Mouse (Mus musculus) stomach, embryonic 15.5 days (tissue): Measurements from ENCODE around the gene Parpbp. TPM values are rescaled to one million over a fixed set of nuclear protein-coding genes. Genes with fewer than 3 reads are reported as not detected.
A peak's percentile ranks its signal among the peaks of the same experiment; 100 is the strongest.

Experiments
- ATAC-seq: fragments of 200-750 bp; cut with Nextera tagmentation; 2 replicates; pipeline ENCODE4 v1.8.0; 2017; ENCODE audit warnings: low read depth, moderate number of reproducible peaks, moderate TSS enrichment; ENCODE audit not compliant: insufficient read depth, low FRiP score
- H3K27ac ChIP-seq: fragments of 300-500 bp; sonication (generic); 2 replicates; pipeline ENCODE4 v1.5.1; 2015; ENCODE audit warnings: mild to moderate bottlenecking, inconsistent platforms
- H3K27me3 ChIP-seq: fragments of 300-500 bp; sonication (generic); replicated peaks from 2 replicates; pipeline ENCODE4 v1.6.1; 2015; ENCODE audit warnings: inconsistent platforms
- H3K36me3 ChIP-seq: fragments of 300-500 bp; sonication (generic); 2 replicates; pipeline ENCODE4 v1.6.1; 2015; ENCODE audit warnings: inconsistent platforms
- H3K4me1 ChIP-seq: fragments of 300-500 bp; sonication (generic); 2 replicates; pipeline ENCODE4 v1.6.1; 2015; ENCODE audit warnings: inconsistent platforms
- H3K4me2 ChIP-seq: fragments of 300-500 bp; sonication (generic); 2 replicates; pipeline ENCODE4 v1.6.1; 2015; ENCODE audit warnings: mild to moderate bottlenecking, inconsistent platforms
- H3K4me3 ChIP-seq: fragments of 300-500 bp; sonication (generic); replicated peaks from 2 replicates; pipeline ENCODE4 v1.5.1; 2015; ENCODE audit warnings: inconsistent platforms
- H3K9ac ChIP-seq: fragments of 300-500 bp; sonication (generic); 2 replicates; pipeline ENCODE4 v1.6.1; 2015; ENCODE audit warnings: inconsistent platforms
- H3K9me3 ChIP-seq: fragments of 300-500 bp; sonication (generic); 2 replicates; pipeline ENCODE4 v1.6.1; 2016; ENCODE audit warnings: inconsistent platforms
- WGBS: fragments of 180-500 bp; shearing (Covaris S2); methylation state at CpG from one replicate; pipeline ENCODE4 v1.1.7; 2015; 5-methylcytosine and 5-hydroxymethylcytosine counted together
- polyA plus RNA-seq: library from polyadenylated mRNA; unstranded; fragments of >200 nt; fragmentation: Nextera tagmentation; extraction: Ambion mirVana; gene quantifications from 2 replicates; pipeline ENCODE4 v1.2.1, GENCODE M21; 2015

Gene Parpbp
- 8.9 and 11.5 TPM in 2 replicates for polyA plus RNA-seq

DNA sequence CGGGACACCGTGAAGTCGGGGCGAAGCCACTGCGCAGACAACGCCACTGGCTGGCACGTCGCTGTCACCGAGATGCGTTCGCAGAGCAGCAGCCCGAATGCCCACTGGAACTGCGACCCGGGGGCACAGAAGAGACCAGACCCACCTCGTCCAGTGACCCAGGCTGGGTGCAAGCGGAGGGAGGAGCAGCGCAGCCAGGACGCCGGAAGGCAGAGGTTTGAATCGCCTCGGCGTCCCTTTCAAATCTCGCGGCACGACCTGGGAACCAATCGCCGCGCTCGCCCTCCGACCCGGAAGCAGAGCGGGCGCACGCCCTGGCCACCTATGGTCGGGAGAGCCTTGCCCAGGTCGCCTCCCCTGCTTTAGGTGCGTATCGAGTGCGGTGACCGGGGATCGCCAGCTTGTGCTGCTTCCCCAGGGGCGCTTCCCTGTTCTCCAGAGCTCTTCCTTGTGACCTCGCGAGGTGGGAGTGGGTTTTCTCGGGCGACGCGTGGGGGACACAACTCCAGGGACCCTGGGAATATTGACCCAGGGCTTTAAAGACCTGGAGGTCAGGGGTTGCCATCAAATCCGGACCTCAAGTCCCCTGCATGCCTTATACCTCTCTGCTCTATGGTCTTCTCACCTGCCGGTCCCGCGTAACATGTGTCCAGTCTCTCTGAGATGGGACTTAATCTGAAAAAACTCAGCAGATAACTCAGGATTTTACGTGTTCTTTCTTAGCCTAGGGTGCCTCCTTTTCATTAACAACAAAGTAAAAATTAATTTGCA is at the start of gene Parpbp, which contains the start of gene Nup37:
Gene Parpbp, minus strand, starts transcription at position 235 of the 771 bp plus-strand sequence.
Gene Nup37, plus strand, starts transcription at position 286 of the 771 bp plus-strand sequence.
- no peaks in the 10 kb centered on the region for H3K27me3 ChIP-seq
- H3K4me3 ChIP-seq, result peak within 1 kb of the TSS; percentile 85
- no peaks in the 10 kb centered on the region for H3K36me3 ChIP-seq
- ATAC-seq, result peak; percentile 99
- H3K27ac ChIP-seq, result 0 out of 2 replicates have a peak within 1 kb of the TSS, but pooled peaks have one; percentile 22
- WGBS, result 1% methylated on average over 53 of the region's 53 CpGs
- H3K9ac ChIP-seq, result peak within 1 kb of the TSS; percentile 78
- H3K9me3 ChIP-seq, result no peaks in the 10 kb centered on the region
- peak within 1 kb of the TSS; percentile 75 for H3K4me2 ChIP-seq
- H3K4me1 ChIP-seq, result peaks cover 3% of the 10 kb centered on the region; the same call in 1 of the 2 replicates

DNA sequence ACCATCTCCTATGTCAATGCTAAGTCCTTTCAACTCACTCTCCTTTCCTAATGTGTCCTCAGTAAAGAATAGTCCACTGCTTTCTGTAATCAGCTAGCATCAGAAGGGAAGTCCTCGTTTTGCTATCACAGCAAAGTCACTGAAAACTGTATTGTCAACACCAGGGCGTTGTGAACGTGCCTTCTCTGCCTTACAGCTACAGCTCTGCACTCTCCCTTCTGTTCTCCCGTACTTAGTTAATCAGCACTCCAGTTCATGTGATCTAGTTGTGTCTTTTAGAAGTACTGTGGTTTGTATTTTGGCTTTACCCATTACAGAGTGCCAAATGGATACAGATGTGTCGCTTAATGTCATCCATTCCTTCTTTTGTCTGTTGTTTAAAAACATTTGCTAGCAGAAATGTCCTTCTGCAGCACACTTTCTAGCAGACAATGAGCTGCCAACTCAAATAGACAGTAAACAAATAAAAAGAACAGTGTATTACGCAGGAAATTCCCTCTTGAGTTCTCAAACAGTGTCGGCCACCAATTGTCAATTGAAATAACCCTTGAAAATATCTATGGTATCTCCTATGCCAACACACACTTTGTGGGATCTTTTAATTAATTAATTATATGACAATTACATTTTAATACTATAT is 20.8 kb upstream of the Parpbp start:
- peaks cover 4% of the 10 kb centered on the region for H3K36me3 ChIP-seq
- no peaks in the 10 kb centered on the region for H3K27me3 ChIP-seq
- H3K9ac ChIP-seq, result no peak overlapping the region
- no peak overlapping the region for H3K27ac ChIP-seq
- ATAC-seq, result no peak
- no peak overlapping the region for H3K4me2 ChIP-seq
- 72% methylated on average over 7 of the region's 7 CpGs for WGBS
- H3K4me1 ChIP-seq, result no peaks in the 10 kb centered on the region
- H3K9me3 ChIP-seq, result no peaks in the 10 kb centered on the region
- H3K4me3 ChIP-seq, result no peak overlapping the region

DNA sequence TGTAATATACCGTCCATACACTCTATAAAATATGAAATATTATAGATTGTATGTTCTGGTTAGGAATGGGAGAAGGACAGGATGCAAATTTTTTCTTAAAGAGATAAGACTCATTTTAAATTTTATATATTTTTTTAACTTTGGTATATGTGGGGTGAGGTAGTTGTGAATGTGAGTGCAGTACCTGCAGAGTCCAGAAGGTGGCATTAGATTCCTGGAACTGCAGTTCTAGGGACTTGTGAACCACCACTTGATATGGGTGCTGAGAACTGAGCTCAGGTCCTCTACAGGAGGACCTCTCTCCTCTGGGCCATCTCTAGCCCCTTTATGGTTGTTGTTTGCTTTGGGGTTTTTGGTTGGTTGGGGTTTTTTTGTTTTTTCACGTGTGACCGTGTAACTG is 19.4 kb upstream of the Parpbp start:
- Histone ChIP-seq H3K4me1 (no peaks in the 10 kb centered on the region), H3K36me3 (peaks cover 9% of the 10 kb centered on the region), H3K4me3 (no peak overlapping the region), H3K9ac (no peak overlapping the region), H3K4me2 (no peak overlapping the region), H3K9me3 (no peaks in the 10 kb centered on the region), H3K27me3 (no peaks in the 10 kb centered on the region), H3K27ac (no peak overlapping the region)
- no peak for ATAC-seq
- 97% methylated on average over 3 of the region's 3 CpGs for WGBS

DNA sequence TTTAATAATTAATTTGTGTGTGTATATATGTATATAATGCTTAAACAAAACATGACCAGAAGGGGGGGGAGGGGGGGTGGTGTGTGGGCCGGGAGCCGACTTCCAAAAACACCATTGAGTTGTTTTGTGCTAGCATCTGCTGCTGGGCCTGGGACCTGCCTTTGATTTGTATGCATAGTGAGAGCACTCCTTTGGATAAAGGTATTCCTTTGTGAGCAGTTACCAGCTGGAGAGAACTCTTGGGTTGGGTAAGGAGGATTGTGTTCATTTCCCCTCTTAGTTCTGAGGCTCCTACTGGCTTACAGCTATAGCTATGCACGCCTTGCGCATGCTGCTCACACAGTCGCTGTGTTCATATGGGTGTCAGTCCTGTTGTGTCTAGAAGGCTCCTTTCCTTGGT is 15.9 kb upstream of the Parpbp start:
- Histone ChIP-seq H3K27ac (no peak overlapping the region), H3K9ac (no peak overlapping the region), H3K36me3 (peaks cover 15% of the 10 kb centered on the region), H3K4me2 (no peak overlapping the region), H3K4me3 (no peak overlapping the region), H3K9me3 (no peaks in the 10 kb centered on the region), H3K27me3 (no peaks in the 10 kb centered on the region), H3K4me1 (no peaks in the 10 kb centered on the region)
- no peak for ATAC-seq
- WGBS, result 95% methylated on average over 5 of the region's 5 CpGs

DNA sequence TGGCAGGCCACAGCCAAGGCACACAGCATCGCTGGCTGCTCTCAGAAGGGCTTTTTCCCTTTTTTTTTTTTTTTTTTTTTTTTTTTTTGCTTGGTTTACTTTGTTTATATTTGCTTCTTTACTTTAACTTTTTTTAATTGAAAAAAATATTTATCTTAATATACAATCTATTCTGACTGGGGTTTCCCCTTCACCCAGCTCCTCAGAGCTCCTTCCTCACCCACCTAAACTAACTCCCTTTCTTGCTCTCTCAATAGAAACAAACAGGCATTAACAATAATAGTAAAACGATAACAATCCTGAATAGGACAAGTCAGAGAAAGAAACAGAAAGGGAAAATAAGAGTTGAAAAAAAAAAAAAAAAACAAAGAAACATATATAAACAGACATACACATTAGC is 15.4 kb upstream of the Parpbp start:
- Histone ChIP-seq H3K27ac (no peak overlapping the region), H3K9me3 (no peaks in the 10 kb centered on the region), H3K4me3 (no peak overlapping the region), H3K9ac (no peak overlapping the region), H3K27me3 (no peaks in the 10 kb centered on the region), H3K4me1 (no peaks in the 10 kb centered on the region), H3K36me3 (peaks cover 15% of the 10 kb centered on the region), H3K4me2 (no peak overlapping the region)
- WGBS, result 91% methylated on average over 2 of the region's 2 CpGs
- ATAC-seq, result no peak

DNA sequence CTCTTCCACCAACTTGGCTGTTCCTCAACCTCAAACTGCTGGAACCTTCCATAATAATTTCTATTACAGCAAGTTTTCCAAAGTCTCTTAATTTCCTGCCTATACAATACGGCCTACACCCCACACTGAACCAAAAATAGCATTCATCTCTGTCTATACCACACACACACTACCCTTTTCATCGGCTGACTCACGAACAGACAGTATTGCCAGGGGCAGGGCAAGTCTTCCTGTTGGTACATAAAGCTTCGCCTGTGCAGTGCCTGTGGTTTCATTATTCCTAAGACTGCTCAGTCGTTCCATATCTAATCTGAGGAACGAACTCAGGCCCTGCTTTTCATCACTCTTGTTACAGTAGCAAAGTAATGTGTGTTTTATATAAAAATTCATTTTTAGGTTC is 4.9 kb upstream of the Parpbp start:
- WGBS, result 81% methylated on average over 6 of the region's 6 CpGs
- no peak overlapping the region for H3K9ac ChIP-seq
- ATAC-seq, result no peak
- H3K27me3 ChIP-seq, result no peaks in the 10 kb centered on the region
- H3K9me3 ChIP-seq, result no peaks in the 10 kb centered on the region
- H3K4me3 ChIP-seq, result no peak overlapping the region
- no peak overlapping the region for H3K4me2 ChIP-seq
- H3K4me1 ChIP-seq, result no peaks in the 10 kb centered on the region
- H3K36me3 ChIP-seq, result peaks cover 10% of the 10 kb centered on the region; the same call in 1 of the 2 replicates
- H3K27ac ChIP-seq, result no peak overlapping the region

DNA sequence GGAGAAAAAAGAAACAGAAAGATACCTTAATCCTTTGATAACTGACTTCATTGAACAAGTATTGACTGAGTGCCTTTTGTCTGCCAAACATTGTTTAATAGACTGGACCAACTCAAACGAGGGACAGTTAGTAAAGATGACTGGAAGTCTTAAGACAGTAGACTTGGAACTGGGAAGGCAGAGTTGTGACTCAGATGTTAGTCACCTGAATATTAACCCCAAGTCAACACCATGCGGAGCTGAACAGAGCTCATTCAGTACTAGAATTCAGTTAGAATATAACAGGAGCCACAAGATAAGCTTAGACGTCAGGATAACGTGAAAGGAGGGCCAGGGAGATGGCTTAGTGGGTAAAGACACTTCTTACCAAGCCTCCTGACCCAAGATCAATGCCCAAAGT is 3.6 kb upstream of the Parpbp start:
- ATAC-seq, result no peak
- Histone ChIP-seq H3K9me3 (no peaks in the 10 kb centered on the region), H3K27ac (no peak overlapping the region), H3K4me3 (no peak overlapping the region), H3K27me3 (no peaks in the 10 kb centered on the region), H3K9ac (no peak overlapping the region), H3K36me3 (peaks cover 10% of the 10 kb centered on the region; the same call in 1 of the 2 replicates), H3K4me2 (no peak overlapping the region), H3K4me1 (peaks cover 3% of the 10 kb centered on the region; the same call in 1 of the 2 replicates)
- WGBS, result 80% methylated on average over 4 of the region's 4 CpGs

DNA sequence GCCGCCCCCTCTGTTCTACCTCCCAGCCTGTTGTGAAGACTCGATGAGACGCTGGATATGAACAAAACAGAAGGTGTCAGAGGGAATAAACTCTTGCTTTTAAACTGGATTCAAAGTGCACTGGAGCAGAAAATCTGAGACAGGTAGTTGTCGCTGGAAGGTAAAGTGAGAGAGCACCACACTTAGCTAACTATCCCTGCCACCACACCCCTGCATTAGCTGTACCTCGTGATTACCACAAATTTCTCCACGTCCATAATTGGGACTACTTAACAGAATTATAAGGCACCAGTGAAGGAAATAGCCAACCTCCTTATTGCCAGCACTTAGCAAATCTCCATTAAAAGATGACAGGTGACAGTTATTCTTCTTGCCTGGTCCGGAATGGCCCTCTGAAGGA is 554 bp downstream of the Parpbp start:
- no peaks in the 10 kb centered on the region for H3K27me3 ChIP-seq
- peak overlapping the region; percentile 78; the same call in 1 of the 2 replicates for H3K9ac ChIP-seq
- peaks cover 3% of the 10 kb centered on the region; the same call in 1 of the 2 replicates for H3K4me1 ChIP-seq
- H3K27ac ChIP-seq, result no peak overlapping the region
- H3K36me3 ChIP-seq, result no peaks in the 10 kb centered on the region
- no peak for ATAC-seq
- peak overlapping the region; percentile 75 for H3K4me2 ChIP-seq
- H3K4me3 ChIP-seq, result peak overlapping the region; percentile 85
- H3K9me3 ChIP-seq, result no peaks in the 10 kb centered on the region
- WGBS, result 17% methylated on average over 7 of the region's 7 CpGs

DNA sequence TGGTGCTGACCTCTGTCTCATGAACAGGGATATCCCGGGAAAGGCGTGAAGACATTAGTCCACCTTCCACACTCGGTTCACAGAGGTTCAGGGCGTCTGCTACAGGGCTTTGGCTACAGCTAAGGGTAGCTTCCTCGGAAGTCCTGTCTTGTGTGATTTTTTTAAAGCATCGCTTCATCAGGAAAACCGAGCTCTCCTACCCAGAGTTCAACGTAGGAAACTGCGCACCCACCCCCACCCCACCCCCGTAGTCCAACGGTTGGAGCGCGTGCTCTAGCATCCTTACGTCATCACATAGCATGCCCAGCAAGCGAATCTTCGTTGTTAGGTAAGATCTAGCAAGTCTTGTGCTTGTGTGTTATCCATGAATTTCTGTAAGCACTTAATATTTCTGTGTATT is 11.1 kb downstream of the Parpbp start:
- no peak overlapping the region for H3K4me2 ChIP-seq
- ATAC-seq, result no peak
- 96% methylated on average over 16 of the region's 16 CpGs for WGBS
- H3K4me1 ChIP-seq, result no peaks in the 10 kb centered on the region
- no peak overlapping the region for H3K9ac ChIP-seq
- no peaks in the 10 kb centered on the region for H3K9me3 ChIP-seq
- H3K27me3 ChIP-seq, result no peaks in the 10 kb centered on the region
- 0 out of 2 replicates have a peak, but pooled peaks cover 3% of the 10 kb centered on the region for H3K36me3 ChIP-seq
- H3K4me3 ChIP-seq, result no peak overlapping the region
- no peak overlapping the region for H3K27ac ChIP-seq

DNA sequence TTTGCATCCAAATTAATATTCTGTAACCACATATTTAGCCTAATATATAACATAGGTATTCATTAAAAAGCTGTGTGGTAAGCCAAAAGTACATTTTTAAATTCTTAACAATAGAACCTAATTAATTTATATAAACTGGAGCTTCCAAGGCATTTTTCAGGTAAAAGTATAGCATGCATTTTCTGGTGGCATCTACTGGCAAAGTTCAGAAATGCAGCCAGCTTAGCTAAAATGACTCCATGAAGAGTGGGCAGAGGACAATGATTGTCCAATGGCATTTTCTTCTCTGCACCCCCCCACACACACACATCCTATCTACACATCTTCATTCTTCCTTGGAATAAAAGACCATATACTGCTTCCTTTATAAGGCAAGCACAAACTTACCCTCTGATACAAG is 27.0 kb downstream of the Parpbp start:
- Histone ChIP-seq H3K27ac (no peak overlapping the region), H3K9me3 (no peaks in the 10 kb centered on the region), H3K4me1 (no peaks in the 10 kb centered on the region), H3K4me2 (no peak overlapping the region), H3K4me3 (no peak overlapping the region), H3K9ac (no peak overlapping the region), H3K36me3 (no peaks in the 10 kb centered on the region), H3K27me3 (no peaks in the 10 kb centered on the region)
- ATAC-seq, result no peak

DNA sequence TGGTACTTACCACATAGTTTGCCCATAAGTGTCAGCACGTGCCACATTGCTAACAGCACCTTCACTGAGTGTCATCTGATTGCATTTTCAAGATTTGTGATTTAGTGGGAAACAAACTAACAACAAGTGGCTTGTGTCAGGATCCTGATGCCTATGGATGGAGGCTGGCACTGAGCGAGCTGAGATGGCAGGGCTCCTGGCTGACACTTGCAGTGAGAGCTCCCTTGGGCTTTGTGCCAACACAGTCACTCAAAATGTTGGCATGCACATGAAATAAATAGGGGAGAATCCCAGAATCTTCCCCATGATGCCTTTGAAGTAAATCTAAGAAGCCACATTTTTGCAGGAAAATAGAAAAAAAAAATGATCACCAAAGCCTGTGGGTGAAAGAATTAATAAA is 33.5 kb downstream of the Parpbp start:
- WGBS, result 88% methylated on average over 2 of the region's 2 CpGs
- H3K36me3 ChIP-seq, result peaks cover 3% of the 10 kb centered on the region; the same call in 1 of the 2 replicates
- H3K9ac ChIP-seq, result no peak overlapping the region
- H3K27me3 ChIP-seq, result no peaks in the 10 kb centered on the region
- no peak overlapping the region for H3K4me2 ChIP-seq
- no peak overlapping the region for H3K4me3 ChIP-seq
- no peak overlapping the region for H3K27ac ChIP-seq
- no peaks in the 10 kb centered on the region for H3K4me1 ChIP-seq
- no peaks in the 10 kb centered on the region for H3K9me3 ChIP-seq
- no peak for ATAC-seq

DNA sequence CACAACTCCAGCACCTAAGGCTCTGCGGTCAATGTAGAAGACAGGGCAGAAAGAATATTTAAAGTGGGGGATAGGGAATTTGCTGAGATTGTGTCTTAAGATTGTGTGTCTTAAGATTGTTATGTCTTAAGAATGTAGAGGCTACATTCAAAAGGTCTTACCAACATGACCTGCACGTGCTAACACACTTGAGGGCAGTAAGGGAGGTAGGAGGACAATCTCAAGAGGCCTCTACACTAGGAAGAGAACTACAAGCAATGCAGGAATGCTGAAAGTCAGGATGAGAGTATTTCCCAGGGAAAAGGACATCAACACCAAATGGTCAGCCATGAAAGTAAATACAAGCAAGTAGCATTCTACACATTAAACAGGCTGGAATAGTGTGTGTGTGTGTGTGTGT is 40.6 kb downstream of the Parpbp start:
- no peak overlapping the region for H3K27ac ChIP-seq
- no peaks in the 10 kb centered on the region for H3K27me3 ChIP-seq
- H3K36me3 ChIP-seq, result no peaks in the 10 kb centered on the region
- WGBS, result 92% methylated on average over 2 of the region's 2 CpGs
- no peak overlapping the region for H3K9ac ChIP-seq
- no peak for ATAC-seq
- H3K9me3 ChIP-seq, result no peaks in the 10 kb centered on the region
- H3K4me3 ChIP-seq, result no peak overlapping the region
- H3K4me1 ChIP-seq, result no peaks in the 10 kb centered on the region
- no peak overlapping the region for H3K4me2 ChIP-seq
